Mouse (Mus musculus) fat pad, adult 2 months (tissue): ENCODE results near the gene Rad51b.

Experiments used
- DNase-seq: peaks from one replicate; pipeline ENCODE4 v3.0.0-alpha.2; 2011; ENCODE audit warnings: low read depth, low spot score; ENCODE audit errors: extremely low read depth

Rad51b gene

DNA sequence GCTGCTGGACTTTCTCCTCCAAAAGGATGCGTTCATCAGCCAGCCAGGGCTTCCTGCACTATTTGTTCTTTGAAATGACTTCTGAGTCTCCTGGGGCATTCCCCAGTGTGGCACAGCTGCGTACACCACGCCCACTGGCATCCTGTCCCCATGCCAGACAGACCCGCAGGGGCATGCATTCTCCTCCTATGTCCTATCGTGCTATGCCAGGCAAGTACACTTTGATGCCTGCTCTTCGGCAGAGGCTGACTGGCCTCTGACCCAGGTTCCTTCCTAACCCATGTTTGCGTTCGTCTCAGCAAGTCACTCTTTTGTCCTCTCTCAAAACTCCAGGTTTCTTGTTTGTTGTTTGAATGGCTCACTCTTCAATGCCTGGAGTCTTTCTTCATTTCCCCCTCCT is 454.7 kb downstream of the Rad51b start:
- DNase-seq = peak; percentile 72

DNA sequence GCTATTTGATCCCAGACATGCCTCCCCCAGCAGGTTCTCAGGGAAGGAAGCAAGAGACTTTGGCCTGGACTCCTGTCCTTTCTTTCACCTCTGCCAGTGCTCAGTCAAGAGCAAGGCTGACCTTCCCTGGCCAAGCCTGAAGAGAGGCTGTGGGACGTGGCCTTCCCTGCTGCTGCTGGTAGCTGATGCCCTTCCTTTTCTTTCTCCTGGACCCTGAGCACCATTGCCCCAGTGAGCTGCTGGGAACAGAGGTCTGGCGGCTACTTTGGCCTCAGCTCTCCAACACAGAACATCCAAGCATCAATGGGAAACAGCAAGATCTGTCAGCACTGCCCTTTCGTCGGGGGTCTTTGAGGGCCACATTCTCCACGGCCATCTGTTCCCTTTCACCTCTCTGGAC is 455.1 kb downstream of the Rad51b start:
- no peak for DNase-seq

GRCm38 (mm10) chr12:79755617-79756016 is 458.5 kb downstream of the Rad51b start:
- DNase-seq = peak; percentile 68

DNA sequence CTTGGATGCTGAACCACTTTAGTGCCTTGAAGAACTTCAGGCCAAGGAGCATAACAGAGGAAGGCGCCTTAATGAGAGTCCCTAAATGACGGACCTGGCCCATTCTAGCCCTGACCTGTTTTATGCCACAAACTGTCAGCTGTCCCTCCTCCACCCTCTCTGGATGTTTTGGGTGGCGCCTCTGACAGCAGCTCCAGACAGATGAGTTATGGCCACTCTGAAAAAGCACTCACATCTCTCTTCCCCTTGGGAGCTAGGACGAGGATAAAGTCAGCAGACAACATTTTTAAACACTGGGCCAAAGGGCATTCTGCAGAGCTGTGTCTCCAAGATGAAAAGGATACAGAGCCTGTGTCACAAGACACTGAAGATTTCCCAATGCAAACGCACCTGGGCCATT is 459.3 kb downstream of the Rad51b start:
- peak; percentile 64 for DNase-seq

DNA sequence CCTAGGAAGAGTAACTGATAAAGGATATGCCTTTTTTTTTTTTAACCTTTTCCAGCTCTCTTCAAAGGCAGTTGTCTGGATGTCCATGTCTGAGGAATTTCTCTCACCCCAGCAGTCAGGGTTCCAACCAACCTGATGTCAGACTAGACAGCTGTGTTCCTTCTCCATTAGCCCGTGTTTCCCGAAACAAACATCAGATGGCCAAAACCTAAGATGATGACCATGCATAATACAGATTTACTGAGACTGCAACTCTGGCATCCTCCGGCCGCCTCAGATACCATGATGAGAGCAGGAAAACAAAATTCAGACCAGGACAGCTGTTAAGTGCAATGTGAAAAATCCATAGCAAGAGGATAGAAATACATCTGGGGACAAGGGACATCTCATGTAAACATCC is 460.7 kb downstream of the Rad51b start:
- DNase-seq = no peak

GRCm38 (mm10) chr12:79759180-79759902 is 462.3 kb downstream of the Rad51b start:
- no peak for DNase-seq

DNA sequence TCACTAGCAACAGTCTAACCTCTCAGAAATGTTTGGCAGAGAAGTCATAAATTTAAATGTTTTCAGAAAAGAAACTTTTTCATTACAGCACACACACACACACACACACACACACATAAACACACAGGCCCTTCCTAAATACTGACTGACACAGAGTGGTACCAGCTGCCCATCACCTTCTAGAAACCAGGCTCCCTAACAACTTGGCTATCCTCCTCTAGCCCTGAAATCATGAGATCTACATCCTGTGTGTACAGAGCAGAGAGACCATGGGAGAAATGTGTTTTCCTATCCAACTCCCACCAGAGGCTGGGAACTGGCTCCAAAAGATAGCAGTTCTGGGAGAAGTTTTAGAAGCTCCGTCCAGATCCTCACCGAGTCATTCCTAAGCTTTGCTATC is 464.1 kb downstream of the Rad51b start:
- DNase-seq = no peak

- DNase-seq = no peak
Observed at GRCm38 (mm10) chr12:79762087-79762486, 465.0 kb downstream of the Rad51b start.

DNA sequence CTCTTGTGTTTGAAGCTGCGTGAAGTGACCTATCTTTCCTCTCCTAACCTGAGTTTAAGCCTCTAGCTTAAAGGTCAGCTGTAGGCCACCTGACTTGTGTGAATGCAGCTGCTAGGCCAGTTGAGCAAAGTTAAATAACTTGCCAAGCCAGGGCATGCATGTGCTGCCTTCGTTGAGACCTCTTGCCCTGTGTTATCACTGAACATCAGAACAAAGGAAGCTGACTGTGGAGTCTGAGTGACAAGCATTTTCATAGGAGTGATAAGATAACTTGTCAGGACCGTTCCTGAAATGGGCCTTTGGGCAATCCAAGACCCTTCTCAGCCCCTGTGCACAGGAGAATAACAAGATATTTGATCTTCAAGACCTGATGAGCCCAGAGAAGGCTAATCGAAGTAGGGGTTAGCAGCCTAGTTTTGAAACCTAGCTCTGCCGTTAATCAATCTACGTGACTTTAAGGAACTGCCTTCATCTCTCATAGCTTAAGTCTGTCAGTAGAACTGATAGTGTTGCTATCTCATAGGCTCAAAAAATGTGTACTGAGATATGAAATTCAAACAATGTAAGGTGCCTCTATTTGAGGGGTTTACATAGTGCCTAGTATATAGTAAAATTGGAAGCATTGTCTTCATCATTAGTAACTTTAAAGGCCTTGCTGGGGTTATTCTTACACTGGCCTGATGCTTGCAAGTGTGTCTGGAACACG is 465.6 kb downstream of the Rad51b start:
- no peak for DNase-seq

- no peak for DNase-seq
Observed at GRCm38 (mm10) chr12:79766116-79766515, 469.0 kb downstream of the Rad51b start.

GRCm38 (mm10) chr12:79768741-79769322 is 471.8 kb downstream of the Rad51b start:
- no peak for DNase-seq

DNA sequence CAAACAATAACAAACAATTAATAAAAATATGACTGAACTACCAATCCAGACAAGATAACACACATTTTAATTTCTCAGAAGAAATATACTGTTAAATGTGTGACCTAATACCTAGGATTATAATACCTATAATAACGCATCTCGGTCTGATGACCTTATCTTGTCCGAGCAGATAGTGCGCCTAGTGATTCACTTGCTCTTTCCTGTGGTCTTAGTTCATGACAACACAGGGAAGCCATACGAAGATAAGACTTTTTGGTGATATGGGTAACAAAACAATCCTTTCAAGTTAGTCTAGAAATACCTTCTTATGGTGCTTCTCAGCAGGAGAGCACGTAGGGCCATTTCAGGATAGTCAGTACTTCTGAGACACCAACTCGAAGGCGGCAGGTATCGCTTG is 472.7 kb downstream of the Rad51b start:
- no peak for DNase-seq

GRCm38 (mm10) chr12:79771194-79771593 is 474.1 kb downstream of the Rad51b start:
- DNase-seq = no peak

GRCm38 (mm10) chr12:79771741-79772140 is 474.7 kb downstream of the Rad51b start:
- no peak for DNase-seq

DNA sequence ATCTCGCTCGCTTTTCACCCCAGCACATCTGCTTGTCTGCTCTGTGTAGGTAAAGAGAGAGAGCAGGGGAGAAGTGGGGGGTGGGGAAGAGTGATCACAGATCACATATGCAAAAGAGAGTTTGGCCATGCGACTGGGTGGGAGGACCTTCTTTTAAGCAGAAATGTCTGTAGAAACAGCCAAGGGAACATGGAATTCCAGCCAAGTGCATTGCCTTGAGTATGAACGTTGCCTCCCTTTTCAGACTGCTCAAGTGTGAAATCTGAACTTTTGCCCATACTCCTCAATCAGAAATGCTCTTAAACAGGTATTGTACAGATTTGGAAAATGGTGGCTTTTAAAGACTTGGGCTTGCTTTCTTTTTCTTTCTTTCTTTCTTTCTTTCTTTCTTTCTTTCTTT is 476.2 kb downstream of the Rad51b start:
- DNase-seq = no peak

- no peak for DNase-seq
Observed at GRCm38 (mm10) chr12:79774571-79774970, 477.5 kb downstream of the Rad51b start.

DNA sequence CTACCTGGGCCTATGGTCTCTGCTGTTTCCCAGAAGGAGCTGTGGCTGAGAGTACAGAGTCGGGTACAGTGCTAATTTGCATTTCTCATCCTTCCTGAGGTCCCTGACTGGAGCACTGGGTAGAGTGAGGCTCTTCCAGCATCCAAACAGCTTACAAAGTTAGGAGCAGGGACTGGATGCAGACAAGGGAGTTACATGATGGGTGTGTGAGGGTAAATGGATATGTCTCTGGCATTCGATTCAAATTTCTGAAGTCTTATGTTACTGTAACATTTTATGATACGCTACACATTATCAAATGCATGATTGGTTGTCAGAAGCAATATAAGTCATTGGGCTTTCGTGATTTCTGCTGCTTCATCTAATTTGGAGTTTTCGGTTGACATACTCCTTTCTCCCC is 479.7 kb downstream of the Rad51b start:
- DNase-seq = no peak

- no peak for DNase-seq
Observed at GRCm38 (mm10) chr12:79780745-79781144, 483.7 kb downstream of the Rad51b start.

DNA sequence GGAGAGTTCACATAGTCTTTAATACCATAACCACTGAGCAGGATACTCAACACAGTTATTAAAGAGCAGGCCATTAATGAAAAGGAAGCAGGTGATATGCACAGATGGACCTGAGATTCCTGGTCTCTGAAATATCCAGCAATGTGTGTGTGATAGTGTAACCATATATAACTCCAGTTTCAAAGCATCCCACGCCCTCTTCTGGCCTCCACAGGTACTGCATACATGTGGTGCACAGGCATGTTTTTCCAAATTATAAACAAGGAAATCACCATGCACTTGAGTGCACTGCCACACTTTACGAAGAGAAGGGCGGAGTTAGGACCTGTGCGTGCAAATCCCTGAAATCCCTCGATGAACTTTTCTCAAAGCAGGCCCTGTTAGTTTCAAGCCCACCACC is 484.7 kb downstream of the Rad51b start:
- DNase-seq = no peak

GRCm38 (mm10) chr12:79782444-79783117 is 485.5 kb downstream of the Rad51b start:
- DNase-seq = no peak

- no peak for DNase-seq
Observed at GRCm38 (mm10) chr12:79784159-79784558, 487.1 kb downstream of the Rad51b start.

DNA sequence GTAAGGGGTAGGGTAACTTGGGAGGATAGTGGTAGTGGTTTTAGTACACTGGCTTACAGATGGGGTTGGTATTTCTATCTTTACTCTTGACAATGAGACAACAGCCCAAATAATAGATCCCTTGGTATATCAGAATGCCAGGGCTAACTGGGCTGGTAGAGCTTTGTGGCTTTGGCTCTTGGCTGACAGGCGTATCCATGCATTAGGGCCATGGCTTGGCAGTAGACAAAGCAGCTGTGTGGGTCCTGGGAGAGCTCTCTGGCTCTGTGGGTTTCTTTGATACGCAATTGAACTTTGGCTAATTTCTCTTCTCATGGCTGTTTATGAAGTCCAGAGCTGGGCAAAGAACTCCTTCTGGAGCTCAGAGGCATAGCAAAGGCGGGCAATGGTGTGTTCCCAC is 488.6 kb downstream of the Rad51b start:
- DNase-seq = no peak
